ENCODE assay signal across 8 mouse cellular contexts in genomic region chr13:12395571-12395970, GRCm38 (mm10). TPM values are rescaled to one million over a fixed set of nuclear protein-coding genes. Genes with fewer than 3 reads are reported as not detected.
DNase-seq lines count a peak whose midpoint lies in the region; ATAC-seq and TF ChIP-seq lines count a peak whose summit lies in the region.

No protein-coding gene starts in this region.

- no peak for TF ChIP-seq CTCF in C2C12 (IDR thresholded peaks at IDR 0.05; ENCODE audit: control insufficient read depth, insufficient read depth, insufficient read length)

- peak overlapping the region; percentile 82 for H3ac ChIP-seq in C2C12 (ENCODE audit: control insufficient read depth, insufficient read length, low read depth)

- DNase-seq in heart, postnatal 36 days, result no peak
- DNase-seq in c-Kit-negative CD71-positive TER-119-positive erythroid progenitor cells, embryonic 14.5 days (ENCODE audit: low read depth, low spot score), result peak; percentile 9
- no peak for DNase-seq in hindbrain, embryonic 11.5 days (ENCODE audit: low spot score)
- DNase-seq in cerebellum, adult 9-11 months, result no peak
- DNase-seq in spleen, postnatal 36 days (ENCODE audit: low spot score in 2 of 2), result no peak

- peaks cover 23% of the 10 kb centered on the region for H3K79me3 ChIP-seq in C2C12 (ENCODE audit: low read depth)

- H3K9ac ChIP-seq in heart, embryonic 12.5 days, result peak overlapping the region; percentile 77
- H3K9ac ChIP-seq in hindbrain, embryonic 11.5 days (ENCODE audit: low read depth, low read length), result peak overlapping the region; percentile 53

- peak overlapping the region; percentile 94 for H3K4me3 ChIP-seq in heart, embryonic 12.5 days
- H3K4me3 ChIP-seq in C2C12 (ENCODE audit: insufficient read depth, poor library complexity, severe bottlenecking), result peak overlapping the region; percentile 95
- H3K4me3 ChIP-seq in hindbrain, embryonic 11.5 days (ENCODE audit: low read depth, low read length), result peak overlapping the region; percentile 85
- peak overlapping the region; percentile 98 for H3K4me3 ChIP-seq in macrophage (ENCODE audit: inconsistent target)

- no peak overlapping the region for H3K27ac ChIP-seq in heart, embryonic 12.5 days (ENCODE audit: poor library complexity, severe bottlenecking)
- no peak overlapping the region for H3K27ac ChIP-seq in hindbrain, embryonic 11.5 days (ENCODE audit: low read depth, low read length)
- peak overlapping the region; percentile 29; the same call in 1 of the 2 replicates for H3K27ac ChIP-seq in macrophage

- H3K4me2 ChIP-seq in heart, embryonic 12.5 days, result peak overlapping the region; percentile 90
- peak overlapping the region; percentile 88 for H3K4me2 ChIP-seq in hindbrain, embryonic 11.5 days (replicated peaks; ENCODE audit: low read depth, low read length)

- no peaks in the 10 kb centered on the region for H3K27me3 ChIP-seq in heart, embryonic 12.5 days (replicated peaks)
- H3K27me3 ChIP-seq in C2C12 (ENCODE audit: control insufficient read depth, insufficient read depth, insufficient read length), result peaks cover 4% of the 10 kb centered on the region
- H3K27me3 ChIP-seq in hindbrain, embryonic 11.5 days (ENCODE audit: control insufficient read depth, insufficient read depth, low read length), result no peaks in the 10 kb centered on the region

- intact Hi-C loops in heart, postnatal 36 days (cut with DNase I), result loop anchor here (2.0 to 5.0 kb wide), 2 partner anchors 65 to 172 kb away; partner anchors contain the start of gene Ero1lb

- peaks cover 5% of the 10 kb centered on the region for H3K4me1 ChIP-seq in heart, embryonic 12.5 days (replicated peaks)
- H3K4me1 ChIP-seq in hindbrain, embryonic 11.5 days (replicated peaks; ENCODE audit: control insufficient read depth, insufficient read depth, low read length), result peaks cover 2% of the 10 kb centered on the region; the same call in 1 of the 2 replicates

- no peak for ATAC-seq in heart, embryonic 12.5 days (ENCODE audit: insufficient number of reproducible peaks, low FRiP score)
- ATAC-seq in hindbrain, embryonic 11.5 days (ENCODE audit: low FRiP score), result no peak; the same call in 1 of the 2 replicates

- under 1% methylated on average over 23 of the region's 23 CpGs for WGBS in heart, embryonic 12.5 days
- 1% methylated on average over 23 of the region's 23 CpGs for WGBS in hindbrain, embryonic 11.5 days
- WGBS in macrophage (ENCODE audit: missing documents), result under 1% methylated on average over 23 of the region's 23 CpGs

- H3K79me2 ChIP-seq in C2C12 (ENCODE audit: control insufficient read depth, insufficient read depth) (peaks cover 40% of the 10 kb centered on the region), macrophage (ENCODE audit: inconsistent target) (peaks cover 26% of the 10 kb centered on the region)

- no peaks in the 10 kb centered on the region for H3K9me3 ChIP-seq in heart, embryonic 12.5 days (replicated peaks)
- no peaks in the 10 kb centered on the region for H3K9me3 ChIP-seq in hindbrain, embryonic 11.5 days (ENCODE audit: control insufficient read depth, low read length)

- peaks cover 22% of the 10 kb centered on the region for H3K36me3 ChIP-seq in heart, embryonic 12.5 days
- peaks cover 41% of the 10 kb centered on the region for H3K36me3 ChIP-seq in C2C12 (ENCODE audit: control insufficient read depth, insufficient read depth)
- no peaks in the 10 kb centered on the region for H3K36me3 ChIP-seq in hindbrain, embryonic 11.5 days (ENCODE audit: control insufficient read depth, insufficient read depth, low read length)
- peaks cover 8% of the 10 kb centered on the region; the same call in 1 of the 2 replicates for H3K36me3 ChIP-seq in macrophage (ENCODE audit: inconsistent target)

TF ChIP-seq in C2C12, 6 proteins besides CTCF, POLR2A, EP300 and RAD21:
- TF ChIP-seq MYOD1 (IDR thresholded peaks at IDR 0.05; ENCODE audit: control insufficient read depth, insufficient read length, low read depth), result no peak
- no peak for TF ChIP-seq MAX (IDR thresholded peaks at IDR 0.05)
- TF ChIP-seq CEBPB (IDR thresholded peaks at IDR 0.05; ENCODE audit: low read depth), result no peak
- no peak for TF ChIP-seq FOSL1 (IDR thresholded peaks at IDR 0.05; ENCODE audit: insufficient read depth, low read length, poor library complexity, severe bottlenecking)
- no peak for TF ChIP-seq MYOG (IDR thresholded peaks at IDR 0.05; ENCODE audit: control insufficient read depth, extremely low read depth, insufficient read length)
- TF ChIP-seq USF1 (IDR thresholded peaks at IDR 0.05; ENCODE audit: low read depth), result no peak

RNA-seq across cellular contexts. Expression of gene Heatr1, which starts 0.7 kb away (rescaled TPM):
- polyA plus RNA-seq in heart, embryonic 12.5 days (2016; fragmentation: Nextera tagmentation; extraction: Ambion mirVana), result 13.1 and 16.8 TPM in 2 replicates
- 10 to 100 TPM; 14.3 to 15.2 TPM for total RNA-seq in heart, postnatal 36 days (2021)
- polyA plus RNA-seq in C2C12 (2012; fragmentation: generic; extraction: Trizol), result 27.6 TPM
- polyA plus RNA-seq in hindbrain, embryonic 11.5 days (2014; fragmentation: Nextera tagmentation; extraction: Ambion mirVana), result 36.2 and 37.2 TPM in 2 replicates
- 100 to 1,000 TPM in 3 of 26 experiments, 10 to 100 TPM in 23; 18.7 to 136 (median 64.9) TPM for total RNA-seq in macrophage (2018; cell fraction: chromatin; rRNA removed)
- 10 to 100 TPM; 12.0 to 33.9 (median 22.4) TPM for total RNA-seq in macrophage (2018; cell fraction: cytosol; rRNA removed)
- total RNA-seq in macrophage (2018; cell fraction: nucleus; rRNA removed), result 100 to 1,000 TPM in 1 of 26 experiments, 10 to 100 TPM in 25; 15.9 to 100 (median 32.8) TPM
- polyA plus RNA-seq in macrophage (2018), result 17.9 to 41.6 TPM (median 21.2 TPM) in 3 replicates

RNA-seq across cellular contexts. Expression of gene Actn2, which starts 55.0 kb away (rescaled TPM):
- polyA plus RNA-seq in heart, embryonic 12.5 days (2016; fragmentation: Nextera tagmentation; extraction: Ambion mirVana), result 1,360 and 1,370 TPM in 2 replicates
- total RNA-seq in heart, postnatal 36 days (2021), result 1,000 to 10,000 TPM; 1,744 to 1,878 TPM
- 0.07 TPM for polyA plus RNA-seq in C2C12 (2012; fragmentation: generic; extraction: Trizol)
- 3.3 and 5.8 TPM in 2 replicates for polyA plus RNA-seq in hindbrain, embryonic 11.5 days (2014; fragmentation: Nextera tagmentation; extraction: Ambion mirVana)
- total RNA-seq in macrophage (2018; cell fraction: chromatin; rRNA removed), result not detected
- not detected for total RNA-seq in macrophage (2018; cell fraction: cytosol; rRNA removed)
- not detected for total RNA-seq in macrophage (2018; cell fraction: nucleus; rRNA removed)
- polyA plus RNA-seq in macrophage (2018), result not detected in 3 replicates

Comparison
In these comparisons a context has a peak if more than half of its experiments do, and no peak if none do; other contexts are left out.
1. RNA of gene Actn2, which starts 55.0 kb away (polyA plus RNA-seq): 1,360 to 1,370 TPM in heart, embryonic 12.5 days; 3.3 to 5.8 TPM in hindbrain, embryonic 11.5 days, 0.07 TPM in C2C12 (single experiment) and not detected in macrophage; every median in the first group is over 100 times any median in the second.
2. Peak in every context shown above with its lines, with median percentiles within 50 percentile points of each other: H3K4me3 ChIP-seq.